ENCODE assay signal across 8 mouse cellular contexts in the genomic region with DNA sequence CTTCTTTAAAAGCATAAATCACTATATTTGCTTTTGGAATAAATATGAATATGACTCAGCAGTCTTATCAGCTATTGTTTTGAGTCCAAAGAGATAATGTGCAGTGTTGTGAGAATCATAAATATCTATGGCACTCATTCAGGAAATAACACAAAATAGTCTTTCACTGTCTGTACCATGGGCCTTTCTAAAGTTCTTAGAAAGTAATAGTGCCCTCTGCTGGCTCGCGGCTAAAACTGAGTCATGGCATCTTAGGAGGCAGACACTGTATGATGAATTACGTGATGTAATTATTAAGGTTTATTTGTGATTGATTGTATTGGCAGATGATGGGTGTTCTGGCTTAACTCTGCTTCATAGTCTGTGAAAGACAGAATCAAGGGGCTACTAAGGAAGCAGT. TPM values are rescaled to one million over a fixed set of nuclear protein-coding genes. Genes with fewer than 3 reads are reported as not detected.
DNase-seq lines count a peak whose midpoint lies in the region; ATAC-seq and TF ChIP-seq lines count a peak whose summit lies in the region.
"Had no signal": no experiment of that assay in that cellular context is flagged by ENCODE, and none has a peak within 500 bp of the region (broad histone marks: within the 10 kb centered on the region; RNA-seq: fewer than 3 reads in every experiment).

No protein-coding gene starts in this region.

- ATAC-seq in kidney, embryonic 16.5 days (ENCODE audit: low FRiP score, low TSS enrichment), result peak; percentile 69; the same call in 1 of the 2 replicates
- no peak for ATAC-seq in liver, postnatal 0 days

- no peak overlapping the region for H3K4me2 ChIP-seq in kidney, embryonic 16.5 days (replicated peaks; ENCODE audit: low read depth, low read length)
- no peak overlapping the region for H3K4me2 ChIP-seq in liver, postnatal 0 days (ENCODE audit: low read depth, low read length)

- no peaks in the 10 kb centered on the region for H3K27me3 ChIP-seq in MEL (ENCODE audit: control insufficient read depth in 1 of 2, insufficient read depth in 2 of 2, low read length in 2 of 2)
- no peaks in the 10 kb centered on the region for H3K27me3 ChIP-seq in kidney, embryonic 16.5 days (ENCODE audit: insufficient read depth, low read length)
- H3K27me3 ChIP-seq in liver, postnatal 0 days (ENCODE audit: insufficient read depth, low read length), result no peaks in the 10 kb centered on the region

- peak; percentile 27 for TF ChIP-seq RAD21 in MEL (IDR thresholded peaks at IDR 0.05; ENCODE audit: low read depth, low read length)

- no peaks in the 10 kb centered on the region for H3K36me3 ChIP-seq in MEL (ENCODE audit: control insufficient read depth in 1 of 2, insufficient read depth in 2 of 2, low read length in 2 of 2)
- no peaks in the 10 kb centered on the region for H3K36me3 ChIP-seq in kidney, embryonic 16.5 days (ENCODE audit: insufficient read depth, low read length)
- H3K36me3 ChIP-seq in liver, postnatal 0 days (replicated peaks; ENCODE audit: insufficient read depth, low read length), result no peaks in the 10 kb centered on the region

- TF ChIP-seq EP300 in MEL (IDR thresholded peaks at IDR 0.05; ENCODE audit: low read depth in 1 of 2, low read length in 2 of 2), result no peak
- TF ChIP-seq EP300 in liver, postnatal 0 days (IDR thresholded peaks at IDR 0.05; ENCODE audit: low read depth), result no peak

- no peak overlapping the region for H3K4me3 ChIP-seq in MEL (ENCODE audit: control insufficient read depth in 1 of 2, insufficient read depth in 1 of 2, low read depth in 2 of 2, low read length in 2 of 2)
- H3K4me3 ChIP-seq in kidney, embryonic 16.5 days (ENCODE audit: low read length), result no peak overlapping the region
- no peak overlapping the region for H3K4me3 ChIP-seq in liver, postnatal 0 days (ENCODE audit: low read depth, low read length)
- H3K4me3 ChIP-seq: myocyte had no signal

- 16% methylated on average over 3 of the region's 3 CpGs for WGBS in kidney, embryonic 16.5 days
- WGBS in liver, postnatal 0 days (ENCODE audit: insufficient replicate concordance), result 14% methylated on average over 3 of the region's 3 CpGs

- DNase-seq in CD4-positive helper T cell, adult 2 months (ENCODE audit: low read depth, low spot score), result peak; percentile 63
- DNase-seq in MEL (ENCODE audit: low read depth, low spot score), result peak; percentile 36
- DNase-seq in cerebellum, postnatal 10 days, result peak; percentile 84 to 86
- peak; percentile 5 for DNase-seq in gastrocnemius, postnatal 25 days
- DNase-seq in liver, postnatal 0 days, result peak; percentile 37
- peak; percentile 37 to 71 for DNase-seq in right cerebral cortex, postnatal 10 days (ENCODE audit: low spot score in 2 of 2)

- H3K9me3 ChIP-seq in MEL (replicated peaks; ENCODE audit: insufficient read depth, low read length), result no peaks in the 10 kb centered on the region
- no peaks in the 10 kb centered on the region for H3K9me3 ChIP-seq in kidney, embryonic 16.5 days (ENCODE audit: low read length)
- no peaks in the 10 kb centered on the region for H3K9me3 ChIP-seq in liver, postnatal 0 days (ENCODE audit: low read length)

- no peak for TF ChIP-seq POLR2A in MEL (IDR thresholded peaks at IDR 0.05; ENCODE audit: control insufficient read depth in 1 of 2, insufficient read depth in 1 of 2, low read depth in 1 of 2, low read length in 2 of 2, poor library complexity in 1 of 2)

- no peak overlapping the region for H3K27ac ChIP-seq in MEL (ENCODE audit: control insufficient read depth, low read depth, low read length)
- H3K27ac ChIP-seq in kidney, embryonic 16.5 days (ENCODE audit: low read length), result no peak overlapping the region
- H3K27ac ChIP-seq in liver, postnatal 0 days (ENCODE audit: low read depth), result no peak overlapping the region

- peak; percentile 15 to 54 (median 37); a peak in 3 of 6 replicates for TF ChIP-seq CTCF in MEL (IDR thresholded peaks at IDR 0.05 in 2 of 3, conservative IDR thresholded peaks at IDR 0.05 in 1 of 3; ENCODE audit: control insufficient read depth in 1 of 3, insufficient read depth in 1 of 3, low read depth in 2 of 3, low read length in 3 of 3, poor library complexity in 1 of 3, severe bottlenecking in 1 of 3)
- peak; percentile 68 for TF ChIP-seq CTCF in liver, postnatal 0 days (IDR thresholded peaks at IDR 0.05; ENCODE audit: low read depth)

- H3K4me1 ChIP-seq in MEL (ENCODE audit: control insufficient read depth in 1 of 2, insufficient read depth in 2 of 2, low read length in 2 of 2), result no peaks in the 10 kb centered on the region
- H3K4me1 ChIP-seq in kidney, embryonic 16.5 days (ENCODE audit: insufficient read depth, low read length), result no peaks in the 10 kb centered on the region
- H3K4me1 ChIP-seq in liver, postnatal 0 days (ENCODE audit: insufficient read depth), result no peaks in the 10 kb centered on the region

- H3K79me2 ChIP-seq in MEL (ENCODE audit: control insufficient read depth, insufficient read depth, low read length, poor library complexity), result no peaks in the 10 kb centered on the region

- H3K9ac ChIP-seq in MEL (ENCODE audit: control insufficient read depth, low read depth, low read length, poor library complexity, severe bottlenecking), result no peak overlapping the region
- H3K9ac ChIP-seq in kidney, embryonic 16.5 days (replicated peaks; ENCODE audit: low read length), result no peak overlapping the region
- H3K9ac ChIP-seq in liver, postnatal 0 days (replicated peaks), result no peak overlapping the region

TF ChIP-seq in MEL, 35 proteins besides CTCF, POLR2A, EP300 and RAD21:
- TF ChIP-seq SMC3 (IDR thresholded peaks at IDR 0.05; ENCODE audit: low read depth, low read length) (peak; percentile 53), ZC3H11A (IDR thresholded peaks at IDR 0.05; ENCODE audit: low read depth, low read length) (no peak), NRF1 (IDR thresholded peaks at IDR 0.05; ENCODE audit: insufficient read depth, low read depth, low read length, poor library complexity, severe bottlenecking) (no peak), GATA1 (IDR thresholded peaks at IDR 0.05; ENCODE audit: low read depth, low read length) (no peak)

RNA-seq across cellular contexts. Expression of a gene that starts 57.5 kb away (rescaled TPM):
- not detected in 2 replicates for total RNA-seq in MEL (2012; rRNA removed)
- not detected for polyA plus RNA-seq in MEL (2012; ENCODE audit: insufficient read depth in 1 of 2, insufficient read length in 2 of 2, low read depth in 1 of 2, low replicate concordance in 2 of 2, missing spikeins in 1 of 2)
- under 1 TPM; 0.18 to 0.40 TPM for total RNA-seq in gastrocnemius, postnatal 25 days (2021)
- 1.7 and 2.4 TPM in 2 replicates for polyA plus RNA-seq in kidney, embryonic 16.5 days (2015; fragmentation: Nextera tagmentation; extraction: Ambion mirVana)
- 1.3 and 1.5 TPM in 2 replicates for polyA plus RNA-seq in liver, postnatal 0 days (2015; fragmentation: Nextera tagmentation; extraction: Ambion mirVana)

Comparison
In these comparisons a context has a peak if more than half of its experiments do, and no peak if none do; other contexts are left out.
1. DNase-seq: peak in every context shown above with its lines; median percentile 85 in cerebellum, postnatal 10 days; 63 in CD4-positive helper T cell, adult 2 months; 54 in right cerebral cortex, postnatal 10 days; 37 in liver, postnatal 0 days; 36 in MEL; 5 in gastrocnemius, postnatal 25 days.